Mouse (Mus musculus) erythroblast, embryonic 14.5 days (primary cell): ENCODE data around the gene Myf6.

Experiments
- GATA1 ChIP-seq: IDR thresholded peaks from 2 replicates; pipeline ENCODE4 v1.6.1; 2012; ENCODE audit warnings: low read length, inconsistent platforms, mixed read lengths
- TAL1 ChIP-seq: IDR thresholded peaks from 3 replicates; pipeline ENCODE4 v1.6.1; 2012; ENCODE audit warnings: low read length, inconsistent platforms, mixed read lengths

GRCm38 (mm10) chr10:107543026-107543425 is 48.5 kb upstream of the Myf6 start:
- TF ChIP-seq TAL1, result no peak
- TF ChIP-seq GATA1, result no peak
